In genomic region chr7:25599663-25600062, GRCm38 (mm10) we compare ENCODE assay signal across 9 mouse cellular contexts. TPM values are rescaled to one million over a fixed set of nuclear protein-coding genes. Genes with fewer than 3 reads are reported as not detected.
DNase-seq lines count a peak whose midpoint lies in the region; ATAC-seq and TF ChIP-seq lines count a peak whose summit lies in the region.
"Had no signal": no experiment of that assay in that cellular context is flagged by ENCODE, and none has a peak within 500 bp of the region (broad histone marks: within the 10 kb centered on the region; RNA-seq: fewer than 3 reads in every experiment).

No protein-coding gene starts in this region.

- TF ChIP-seq CTCF in left cerebral cortex, adult 2 months (IDR thresholded peaks at IDR 0.05): peak; percentile 94

- H3K4me1 ChIP-seq in heart, embryonic 11.5 days (ENCODE audit: control insufficient read depth, insufficient read depth, low read length): no peaks in the 10 kb centered on the region
- no peaks in the 10 kb centered on the region for H3K4me1 ChIP-seq in forebrain, embryonic 16.5 days (replicated peaks; ENCODE audit: control insufficient read depth, insufficient read depth, low read length)
- H3K4me1 ChIP-seq: midbrain, embryonic 12.5 days had no signal

- no peaks in the 10 kb centered on the region for H3K36me3 ChIP-seq in heart, embryonic 11.5 days (ENCODE audit: control insufficient read depth, insufficient read depth, low read length)
- H3K36me3 ChIP-seq in forebrain, embryonic 16.5 days (ENCODE audit: control insufficient read depth, insufficient read depth): no peaks in the 10 kb centered on the region
- H3K36me3 ChIP-seq: midbrain, embryonic 12.5 days had no signal

- no peak overlapping the region for H3K27ac ChIP-seq in heart, embryonic 11.5 days (ENCODE audit: low read depth, low read length)
- no peak overlapping the region for H3K27ac ChIP-seq in forebrain, embryonic 16.5 days (ENCODE audit: low read length)
- H3K27ac ChIP-seq in left cerebral cortex, adult 2 months: no peak overlapping the region
- H3K27ac ChIP-seq: midbrain, embryonic 12.5 days had no signal

- peak; percentile 94 for DNase-seq in heart, adult 11 months
- peak; percentile 54 for DNase-seq in c-Kit-negative CD71-positive TER-119-positive erythroid progenitor cells, embryonic 14.5 days (ENCODE audit: low read depth, low spot score)
- peak; percentile 88 for DNase-seq in induced T-regulatory cell, adult 2 months (ENCODE audit: low read depth)
- peak; percentile 64 to 78 for DNase-seq in left cerebral cortex, adult 2 months (ENCODE audit: extremely low spot score in 1 of 2, low spot score in 2 of 2)
- peak; percentile 81 for DNase-seq in mesoderm, embryonic 11.5 days (ENCODE audit: low read depth, low spot score)
- peak; percentile 53 to 81 for DNase-seq in spleen, adult 18-20 months

- intact Hi-C loops in left cerebral cortex, adult 2 months (cut with DNase I): loop anchor here (2.0 to 5.0 kb wide), 2 partner anchors 112 to 175 kb away; no protein-coding TSS in a partner anchor

- no peaks in the 10 kb centered on the region for H3K9me3 ChIP-seq in heart, embryonic 11.5 days (replicated peaks; ENCODE audit: control insufficient read depth, low read length)
- H3K9me3 ChIP-seq in forebrain, embryonic 16.5 days (ENCODE audit: control insufficient read depth, low read length): no peaks in the 10 kb centered on the region
- H3K9me3 ChIP-seq: midbrain, embryonic 12.5 days had no signal

- 11% methylated on average over 10 of the region's 10 CpGs for WGBS in heart, embryonic 11.5 days (ENCODE audit: insufficient replicate concordance)
- WGBS in forebrain, embryonic 16.5 days: 15% methylated on average over 10 of the region's 10 CpGs

- H3K27me3 ChIP-seq in heart, embryonic 11.5 days (ENCODE audit: control insufficient read depth, insufficient read depth, low read length): no peaks in the 10 kb centered on the region
- H3K27me3 ChIP-seq in forebrain, embryonic 16.5 days (replicated peaks; ENCODE audit: control insufficient read depth, insufficient read depth, low read length): no peaks in the 10 kb centered on the region
- H3K27me3 ChIP-seq: midbrain, embryonic 12.5 days had no signal

- no peak for ATAC-seq in heart, embryonic 11.5 days (replicated peaks; ENCODE audit: insufficient number of reproducible peaks, low FRiP score, low TSS enrichment)
- ATAC-seq in forebrain, embryonic 16.5 days: peak; percentile 10; the same call in 1 of the 2 replicates

- H3K4me3 ChIP-seq in heart, embryonic 11.5 days (ENCODE audit: low read depth, low read length): no peak overlapping the region
- no peak overlapping the region for H3K4me3 ChIP-seq in forebrain, embryonic 16.5 days (replicated peaks; ENCODE audit: low read length)
- H3K4me3 ChIP-seq in left cerebral cortex, adult 2 months: no peak overlapping the region
- H3K4me3 ChIP-seq: midbrain, embryonic 12.5 days had no signal

- H3K4me2 ChIP-seq in heart, embryonic 11.5 days: no peak overlapping the region
- H3K4me2 ChIP-seq in forebrain, embryonic 16.5 days (ENCODE audit: low read length): no peak overlapping the region
- H3K4me2 ChIP-seq: midbrain, embryonic 12.5 days had no signal

- no peak overlapping the region for H3K9ac ChIP-seq in heart, embryonic 11.5 days (ENCODE audit: low read depth, low read length)
- H3K9ac ChIP-seq in forebrain, embryonic 16.5 days (replicated peaks; ENCODE audit: low read depth, low read length): no peak overlapping the region
- H3K9ac ChIP-seq: midbrain, embryonic 12.5 days had no signal

RNA-seq across cellular contexts. Expression of gene Erich4, which starts 16.0 kb away (rescaled TPM):
- not detected in 2 replicates for polyA plus RNA-seq in heart, embryonic 11.5 days (2014; fragmentation: Nextera tagmentation; extraction: Ambion mirVana)
- polyA plus RNA-seq in forebrain, embryonic 16.5 days (2015; fragmentation: Nextera tagmentation; extraction: Ambion mirVana): 0.39 TPM in 1 of 2 replicates, not detected in the other
- total RNA-seq in left cerebral cortex, adult 2 months (2021): not detected
- polyA plus RNA-seq: midbrain, embryonic 12.5 days had no signal

RNA-seq across cellular contexts. Expression of gene Dmac2, which starts 19.6 kb away (rescaled TPM):
- polyA plus RNA-seq in heart, embryonic 11.5 days (2014; fragmentation: Nextera tagmentation; extraction: Ambion mirVana): 52.3 and 60.3 TPM in 2 replicates
- polyA plus RNA-seq in forebrain, embryonic 16.5 days (2015; fragmentation: Nextera tagmentation; extraction: Ambion mirVana): 36.0 and 38.8 TPM in 2 replicates
- 10 to 100 TPM; 51.0 to 55.7 TPM for total RNA-seq in left cerebral cortex, adult 2 months (2021)

RNA-seq across cellular contexts. Expression of gene B3gnt8, which starts 26.8 kb away (rescaled TPM):
- 2.5 and 4.0 TPM in 2 replicates for polyA plus RNA-seq in heart, embryonic 11.5 days (2014; fragmentation: Nextera tagmentation; extraction: Ambion mirVana)
- polyA plus RNA-seq in forebrain, embryonic 16.5 days (2015; fragmentation: Nextera tagmentation; extraction: Ambion mirVana): 0.44 and 0.92 TPM in 2 replicates
- under 1 TPM; 0.65 to 0.68 TPM for total RNA-seq in left cerebral cortex, adult 2 months (2021)

RNA-seq across cellular contexts. Expression of gene Bckdha, which starts 59.1 kb away (rescaled TPM):
- 41.4 and 45.7 TPM in 2 replicates for polyA plus RNA-seq in heart, embryonic 11.5 days (2014; fragmentation: Nextera tagmentation; extraction: Ambion mirVana)
- 57.7 and 61.9 TPM in 2 replicates for polyA plus RNA-seq in forebrain, embryonic 16.5 days (2015; fragmentation: Nextera tagmentation; extraction: Ambion mirVana)
- 10 to 100 TPM; 32.9 to 33.9 TPM for total RNA-seq in left cerebral cortex, adult 2 months (2021)

RNA-seq across cellular contexts. Expression of gene Exosc5, which starts 59.3 kb away (rescaled TPM):
- 40.4 and 44.8 TPM in 2 replicates for polyA plus RNA-seq in heart, embryonic 11.5 days (2014; fragmentation: Nextera tagmentation; extraction: Ambion mirVana)
- 46.5 and 48.3 TPM in 2 replicates for polyA plus RNA-seq in forebrain, embryonic 16.5 days (2015; fragmentation: Nextera tagmentation; extraction: Ambion mirVana)
- 10 to 100 TPM; 23.3 to 24.0 TPM for total RNA-seq in left cerebral cortex, adult 2 months (2021)
